Mouse (Mus musculus): ENCODE results near the gene Tpo.
A peak's percentile ranks its signal among the peaks of the same experiment; 100 is the strongest.

Gene Tpo

GRCm38 (mm10) chr12:30069321-30069720 lies 63.1 kb downstream of the Tpo start:
- no peak for DNase-seq

DNA sequence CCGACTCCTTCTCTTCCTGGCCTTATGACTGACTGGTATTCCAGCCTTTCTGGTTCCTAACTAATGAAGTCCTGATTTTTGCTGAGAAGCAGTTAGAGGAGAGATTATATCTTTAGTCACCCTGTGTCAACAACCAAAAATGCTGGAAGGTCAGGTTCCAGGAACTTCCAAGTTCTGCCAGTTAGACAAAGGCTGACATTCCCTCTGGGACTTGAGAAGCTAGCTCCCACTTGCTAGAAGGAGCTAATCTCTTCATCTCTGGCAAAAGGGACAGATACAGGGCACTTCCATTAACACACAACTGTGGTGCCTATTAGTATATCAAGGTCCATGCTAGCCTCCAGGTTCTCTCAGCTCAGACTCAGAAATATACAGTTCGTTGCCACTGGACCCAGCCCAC lies 64.6 kb downstream of the Tpo start:
- no peak for DNase-seq

- DNase-seq: no peak
These were observed 70.3 kb downstream of the Tpo start for GRCm38 (mm10) chr12:30062118-30062505.

GRCm38 (mm10) chr12:30061503-30062117 lies 70.8 kb downstream of the Tpo start:
- no peak for DNase-seq

DNA sequence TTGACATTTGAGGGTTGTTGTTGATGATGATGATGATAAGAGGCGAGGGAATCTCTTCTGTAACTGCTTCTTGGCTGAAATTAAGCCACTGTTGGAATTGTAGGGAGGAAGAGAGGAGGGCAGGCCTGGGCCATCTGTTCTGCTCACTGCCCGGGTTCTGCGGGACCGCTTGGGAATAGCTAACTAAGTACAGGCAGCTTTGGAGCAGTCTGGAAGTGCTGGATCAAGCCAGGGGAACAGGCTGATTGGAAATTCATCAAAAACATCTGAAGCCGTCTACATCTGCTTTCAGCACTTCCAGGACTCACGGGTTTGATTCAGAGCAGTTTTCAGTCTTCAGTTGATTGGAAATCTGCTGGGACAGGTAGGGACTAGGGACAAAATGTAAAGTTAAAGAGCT lies 74.4 kb downstream of the Tpo start:
- peak in 1 of 2 experiments; percentile 35 for DNase-seq

DNA sequence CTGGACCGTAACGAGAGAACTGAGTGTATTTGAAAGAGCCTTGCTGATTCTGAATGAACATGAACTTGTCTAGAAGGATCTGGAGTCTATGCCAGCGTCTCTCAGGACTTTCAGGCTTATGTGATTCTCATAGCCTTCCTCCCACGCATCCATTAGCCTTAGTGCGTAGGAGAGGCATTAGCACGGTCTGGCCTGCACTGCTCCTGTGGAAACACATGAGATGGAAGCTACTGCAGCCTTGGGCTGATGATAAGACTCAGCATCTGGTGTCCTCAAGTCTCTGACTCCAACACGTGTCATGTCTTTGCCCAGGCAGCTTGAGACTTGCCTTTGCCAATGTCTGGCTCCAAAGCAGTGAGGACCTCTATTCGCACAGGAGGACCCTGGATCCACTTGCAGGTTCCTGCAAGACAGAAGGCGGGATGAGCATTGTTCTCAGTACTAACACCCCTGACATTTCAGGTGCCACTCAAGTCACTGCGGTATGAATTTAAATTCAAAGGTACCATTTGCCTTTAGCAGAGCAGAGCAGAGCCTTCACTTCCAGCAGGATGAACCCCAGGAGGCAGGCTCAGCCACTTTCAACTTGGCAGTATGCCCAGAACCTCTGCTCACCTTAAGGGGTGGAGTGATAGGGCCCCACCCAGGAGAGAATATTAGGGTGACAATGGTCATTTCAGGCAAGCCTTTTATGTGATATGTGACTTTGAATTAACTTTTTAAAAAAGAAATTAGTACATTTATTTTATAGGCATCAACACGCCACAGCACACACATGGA lies 77.5 kb downstream of the Tpo start:
- no peak for DNase-seq

DNA sequence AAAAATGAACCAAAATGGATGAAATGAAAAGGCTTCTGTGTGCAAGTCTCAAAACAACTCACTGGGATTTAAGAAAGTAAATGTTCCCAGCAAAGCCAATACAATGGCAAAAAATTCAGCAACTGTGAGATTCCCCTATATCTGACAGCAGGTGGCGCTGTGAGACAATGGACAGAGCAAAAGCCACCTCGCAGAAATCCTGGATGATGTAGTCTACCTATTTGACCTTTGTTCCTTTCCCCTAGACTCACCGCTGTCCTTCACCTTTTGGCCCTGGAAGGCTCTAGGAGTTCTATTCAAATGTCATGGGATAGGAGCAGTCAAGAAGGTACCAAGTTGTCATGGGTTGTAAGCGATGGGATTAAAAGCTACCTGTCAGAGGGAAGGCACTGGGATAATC lies 82.2 kb downstream of the Tpo start:
- DNase-seq: peak; percentile 79 to 86

GRCm38 (mm10) chr12:30049818-30050217 lies 82.6 kb downstream of the Tpo start:
- DNase-seq: no peak

- DNase-seq: no peak
These were observed 83.6 kb downstream of the Tpo start for GRCm38 (mm10) chr12:30048848-30049247.

- peak; percentile 70 for DNase-seq
These were observed 92.3 kb downstream of the Tpo start for GRCm38 (mm10) chr12:30040150-30040549.

DNA sequence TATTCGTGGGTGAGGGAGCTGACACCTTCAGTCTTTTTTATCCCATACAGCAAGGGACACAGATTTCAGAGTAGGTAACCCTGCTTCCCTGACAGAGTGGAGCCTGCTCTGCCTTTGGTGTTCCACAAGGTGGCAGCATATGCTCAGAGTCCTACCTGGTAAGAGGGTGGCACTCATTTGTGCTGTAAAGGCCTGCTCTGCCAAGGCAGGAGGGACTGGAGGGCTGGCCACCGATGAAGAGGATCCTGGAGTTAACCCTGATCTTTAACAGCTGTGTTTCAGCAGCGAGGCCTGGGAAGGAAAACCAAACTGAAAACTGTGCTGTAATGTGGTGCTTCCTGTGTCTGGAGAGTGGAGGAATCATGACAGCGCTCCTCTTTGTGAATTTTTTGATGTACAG lies 92.9 kb downstream of the Tpo start:
- peak; percentile 78 to 83 for DNase-seq

- DNase-seq: peak; percentile 44 to 50
These were observed 95.8 kb downstream of the Tpo start for GRCm38 (mm10) chr12:30036569-30037055.

GRCm38 (mm10) chr12:30035841-30036568 lies 96.4 kb downstream of the Tpo start:
- peak; percentile 32 to 34 for DNase-seq

DNA sequence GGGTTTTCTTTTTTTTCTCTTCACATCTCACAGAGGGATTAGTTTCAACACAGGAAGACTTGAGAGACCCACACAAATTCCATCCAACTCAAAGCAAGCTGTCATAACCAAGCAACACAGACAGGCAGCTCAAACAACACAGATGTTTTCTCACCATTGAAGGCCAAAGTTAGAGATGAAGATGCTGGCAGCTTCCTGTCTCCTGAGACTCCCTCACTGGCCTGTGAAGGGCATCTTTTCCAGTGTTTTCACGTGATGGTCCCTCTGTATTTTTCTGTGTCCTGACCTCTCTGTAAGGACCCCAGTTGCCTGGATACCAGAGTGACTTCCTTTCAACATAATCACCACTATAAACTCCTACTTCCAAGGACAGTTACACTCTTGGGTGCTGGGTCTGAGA lies 97.0 kb downstream of the Tpo start:
- DNase-seq: no peak

GRCm38 (mm10) chr12:30034681-30035080 lies 97.7 kb downstream of the Tpo start:
- no peak for DNase-seq

DNA sequence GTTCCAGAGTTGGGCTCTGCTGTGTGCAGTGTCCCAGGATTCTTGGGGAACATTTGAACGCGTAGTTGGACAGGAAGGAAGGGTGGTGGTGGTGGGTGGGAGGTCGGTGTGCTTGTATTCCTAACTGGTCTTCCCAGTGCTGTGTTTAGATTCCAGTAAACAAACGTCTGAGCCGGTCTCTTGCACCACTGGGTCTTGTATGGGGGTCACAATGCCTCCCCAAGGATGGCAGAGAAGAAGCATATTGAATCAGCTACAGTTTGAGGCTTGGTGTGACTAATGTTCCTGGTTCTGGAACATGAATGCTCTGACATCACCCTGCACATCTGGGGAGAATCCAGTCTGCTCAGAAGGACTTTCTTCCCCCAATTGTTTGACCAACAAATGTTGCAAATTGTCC lies 101.9 kb downstream of the Tpo start:
- no peak for DNase-seq

DNA sequence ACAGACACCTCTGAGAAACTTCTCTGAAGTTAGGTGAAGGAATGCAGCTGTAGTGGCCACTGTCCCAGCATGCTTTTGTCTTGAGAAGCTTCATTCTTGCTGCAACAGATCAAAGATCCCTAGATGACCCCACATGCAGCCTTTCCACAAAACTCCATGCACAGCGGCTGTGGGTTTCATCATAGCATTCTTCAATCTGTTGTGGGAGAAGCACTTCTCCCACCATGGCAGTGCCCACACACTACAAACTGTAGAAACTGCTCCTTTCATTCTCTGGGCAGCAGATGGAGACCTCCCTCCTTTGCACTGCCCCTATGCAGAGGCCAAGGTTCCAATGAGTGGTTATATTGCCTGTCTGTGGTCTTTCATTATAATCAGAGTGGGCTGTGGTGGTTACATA lies 103.3 kb downstream of the Tpo start:
- DNase-seq: no peak

GRCm38 (mm10) chr12:30027721-30028340 lies 104.6 kb downstream of the Tpo start:
- DNase-seq: no peak

- DNase-seq: no peak
These were observed 108.1 kb downstream of the Tpo start for GRCm38 (mm10) chr12:30024264-30024825.

DNA sequence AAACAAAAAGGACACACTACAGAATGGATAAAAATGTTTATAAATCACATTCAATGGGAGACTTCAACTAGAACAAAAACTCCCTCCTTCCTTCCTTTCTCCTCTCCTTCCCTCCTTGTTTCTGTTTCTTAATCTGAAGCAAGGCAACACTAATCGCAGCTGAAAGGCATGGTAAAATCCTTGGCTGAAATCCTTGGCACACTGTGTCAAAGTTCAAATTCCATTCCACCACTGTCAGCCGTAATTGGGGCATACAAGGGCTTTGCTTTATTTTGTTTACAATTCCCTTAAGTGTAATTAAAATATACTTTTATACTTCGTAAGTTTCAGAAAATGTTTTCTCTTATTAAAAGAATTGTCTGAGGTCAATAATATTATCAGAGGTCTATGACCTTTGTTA lies 108.9 kb downstream of the Tpo start:
- no peak for DNase-seq

DNA sequence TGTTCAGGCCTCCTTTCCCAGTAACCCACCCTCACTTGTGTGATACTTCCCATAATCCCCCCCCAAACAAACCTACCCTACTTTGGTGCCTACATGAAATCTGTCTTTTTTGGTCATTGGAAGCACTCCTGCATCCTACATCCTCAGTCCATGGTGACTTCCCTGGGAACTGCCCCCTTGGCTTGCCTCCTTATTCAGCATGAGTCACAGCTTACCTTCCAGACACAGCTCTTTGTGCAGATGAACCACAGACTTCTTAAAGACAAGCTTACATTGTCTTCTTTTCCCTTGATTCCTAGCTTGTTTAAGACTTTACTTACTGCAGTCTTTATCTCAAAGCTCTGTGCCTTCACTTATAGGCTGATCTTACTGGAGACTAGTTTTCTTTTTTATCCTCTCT lies 112.0 kb downstream of the Tpo start:
- no peak for DNase-seq

DNA sequence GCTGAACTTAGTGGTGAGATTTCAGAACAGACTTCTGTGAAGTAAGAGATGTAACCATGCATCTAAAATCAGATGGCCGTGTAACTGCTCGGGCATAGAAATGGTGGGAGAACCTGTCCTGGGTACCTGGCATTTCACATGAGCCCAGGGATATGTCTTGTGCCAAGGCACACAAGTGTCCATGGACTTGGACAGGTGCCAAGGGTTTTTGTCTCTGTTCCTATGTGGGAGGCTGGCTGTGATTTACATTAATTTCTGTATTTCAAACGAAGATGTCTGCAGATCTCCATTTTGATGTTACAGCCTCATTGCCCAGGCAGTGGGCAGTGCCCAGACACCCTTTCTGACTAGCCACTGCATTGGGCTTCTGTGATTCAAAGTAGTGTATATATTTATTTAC lies 115.3 kb downstream of the Tpo start:
- peak; percentile 59 to 60 for DNase-seq

- no peak for DNase-seq
These were observed 116.9 kb downstream of the Tpo start for GRCm38 (mm10) chr12:30015501-30015900.

Data from cerebellum, postnatal 10 days (tissue).